In the genomic region with DNA sequence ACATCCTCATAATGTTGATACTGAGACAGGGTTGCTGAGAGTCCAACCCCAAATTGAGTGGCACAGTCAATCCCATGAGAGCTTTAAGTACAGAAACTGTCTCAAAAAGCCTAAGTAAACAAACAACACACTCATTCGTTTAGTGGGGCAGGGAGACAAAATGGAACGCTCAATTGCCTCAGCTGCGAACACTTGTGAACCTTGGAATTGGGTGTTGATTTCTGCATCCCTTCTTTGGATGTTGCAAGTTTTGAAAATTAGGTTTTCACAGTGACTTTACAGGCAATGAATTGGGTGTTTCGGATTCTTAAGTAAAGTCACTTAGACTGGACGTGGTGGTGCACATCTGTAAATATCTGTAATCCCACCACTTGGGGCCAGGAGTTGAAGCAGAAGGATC, we compare ENCODE assay signal across 8 mouse cellular contexts. TPM values are rescaled to one million over a fixed set of nuclear protein-coding genes. Genes with fewer than 3 reads are reported as not detected.
DNase-seq lines count a peak whose midpoint lies in the region; ATAC-seq and TF ChIP-seq lines count a peak whose summit lies in the region.

No protein-coding gene starts in this region.

- H3K36me3 ChIP-seq in testis, adult 2 months (ENCODE audit: control insufficient read depth, insufficient read depth, low read length) = no peaks in the 10 kb centered on the region
- H3K36me3 ChIP-seq in liver, embryonic 13.5 days = no peaks in the 10 kb centered on the region
- H3K36me3 ChIP-seq in stomach, postnatal 0 days (ENCODE audit: control insufficient read depth, insufficient read depth, low read length) = no peaks in the 10 kb centered on the region

- peak overlapping the region; percentile 23; the same call in 1 of the 2 replicates for H3K27ac ChIP-seq in testis, adult 2 months (ENCODE audit: control insufficient read depth, insufficient read depth, low read depth, low read length)
- H3K27ac ChIP-seq in liver, embryonic 13.5 days = peak overlapping the region; percentile 97
- peak overlapping the region; percentile 100 for H3K27ac ChIP-seq in stomach, postnatal 0 days (replicated peaks)

- no peak overlapping the region for H3K4me3 ChIP-seq in testis, adult 2 months (ENCODE audit: control insufficient read depth, low read depth, low read length)
- peak overlapping the region; percentile 86 for H3K4me3 ChIP-seq in liver, embryonic 13.5 days (replicated peaks)
- H3K4me3 ChIP-seq in stomach, postnatal 0 days (ENCODE audit: low read depth, low read length) = peak overlapping the region; percentile 83

- H3K9ac ChIP-seq in liver, embryonic 13.5 days = peak overlapping the region; percentile 86
- H3K9ac ChIP-seq in stomach, postnatal 0 days (ENCODE audit: low read length) = peak overlapping the region; percentile 98

- no peaks in the 10 kb centered on the region for H3K27me3 ChIP-seq in testis, adult 2 months (ENCODE audit: control insufficient read depth, insufficient read depth, low read length)
- H3K27me3 ChIP-seq in liver, embryonic 13.5 days = no peaks in the 10 kb centered on the region
- no peaks in the 10 kb centered on the region for H3K27me3 ChIP-seq in stomach, postnatal 0 days (ENCODE audit: control insufficient read depth, insufficient read depth, low read length)

- H3K9me3 ChIP-seq in liver, embryonic 13.5 days (replicated peaks) = no peaks in the 10 kb centered on the region
- H3K9me3 ChIP-seq in stomach, postnatal 0 days (ENCODE audit: control insufficient read depth, low read length) = no peaks in the 10 kb centered on the region

- H3K4me1 ChIP-seq in testis, adult 2 months (ENCODE audit: control insufficient read depth, insufficient read depth, low read length) = peaks cover 2% of the 10 kb centered on the region
- peaks cover 51% of the 10 kb centered on the region for H3K4me1 ChIP-seq in liver, embryonic 13.5 days (replicated peaks)
- H3K4me1 ChIP-seq in stomach, postnatal 0 days (replicated peaks; ENCODE audit: control insufficient read depth, insufficient read depth) = no peaks in the 10 kb centered on the region

- no peak for TF ChIP-seq POLR2A in testis, adult 2 months (IDR thresholded peaks at IDR 0.05; ENCODE audit: control insufficient read depth, low read depth, low read length)

- ATAC-seq in liver, embryonic 13.5 days (ENCODE audit: low read depth) = no peak
- ATAC-seq in stomach, postnatal 0 days (ENCODE audit: low FRiP score, low TSS enrichment) = no peak

- peak; percentile 20 for DNase-seq in adrenal gland, postnatal 14 days
- no peak for DNase-seq in adrenal gland, postnatal 36 days
- DNase-seq in testis, postnatal 10 days (ENCODE audit: low spot score) = no peak
- DNase-seq in liver, embryonic 13.5 days = no peak
- no peak for DNase-seq in stomach, postnatal 0 days (ENCODE audit: low spot score)
- no peak for DNase-seq in thymus, postnatal 0 days (ENCODE audit: low spot score)
- DNase-seq in urinary bladder, postnatal 25 days (ENCODE audit: low spot score) = no peak

- 35% methylated on average over 5 of the region's 5 CpGs for WGBS in liver, embryonic 13.5 days (ENCODE audit: insufficient replicate concordance)
- WGBS in stomach, postnatal 0 days = 21% methylated on average over 5 of the region's 5 CpGs

- TF ChIP-seq EP300 in stomach, postnatal 0 days (optimal IDR thresholded peaks at IDR 0.05) = no peak

- TF ChIP-seq CTCF in testis, adult 2 months (IDR thresholded peaks at IDR 0.05; ENCODE audit: control insufficient read depth, insufficient read depth, insufficient replicate concordance, low read depth, low read length) = no peak
- no peak for TF ChIP-seq CTCF in stomach, postnatal 0 days (IDR thresholded peaks at IDR 0.05; ENCODE audit: low read depth)

- H3K4me2 ChIP-seq in liver, embryonic 13.5 days = peak overlapping the region; percentile 91
- peak overlapping the region; percentile 65 for H3K4me2 ChIP-seq in stomach, postnatal 0 days (replicated peaks; ENCODE audit: low read depth)

RNA-seq across cellular contexts. Expression of gene Elk4, which starts 0.7 kb away (rescaled TPM):
- total RNA-seq in adrenal gland, postnatal 14 days (2021) = 116 and 135 TPM in 2 replicates
- total RNA-seq in adrenal gland, postnatal 36 days (2021) = 100 to 1,000 TPM; 103 to 108 TPM
- 3.9 and 4.3 TPM in 2 replicates for polyA plus RNA-seq in testis, adult 2 months (2012; rRNA removed)
- polyA plus RNA-seq in liver, embryonic 13.5 days (2015; fragmentation: Nextera tagmentation; extraction: Ambion mirVana) = 9.5 and 10.2 TPM in 2 replicates
- 13.8 and 14.3 TPM in 2 replicates for polyA plus RNA-seq in stomach, postnatal 0 days (2015; fragmentation: Nextera tagmentation; extraction: Ambion mirVana)
- 43.2 and 56.0 TPM in 2 replicates for polyA plus RNA-seq in thymus, postnatal 0 days (2015; fragmentation: Nextera tagmentation; extraction: Ambion mirVana)

RNA-seq across cellular contexts. Expression of gene Slc45a3, which starts 44.0 kb away (rescaled TPM):
- 15.5 and 18.3 TPM in 2 replicates for total RNA-seq in adrenal gland, postnatal 14 days (2021)
- 10 to 100 TPM; 15.2 to 31.5 TPM for total RNA-seq in adrenal gland, postnatal 36 days (2021)
- polyA plus RNA-seq in testis, adult 2 months (2012; rRNA removed) = 5.7 and 6.3 TPM in 2 replicates
- polyA plus RNA-seq in liver, embryonic 13.5 days (2015; fragmentation: Nextera tagmentation; extraction: Ambion mirVana) = 2.6 and 2.7 TPM in 2 replicates
- polyA plus RNA-seq in stomach, postnatal 0 days (2015; fragmentation: Nextera tagmentation; extraction: Ambion mirVana) = 18.4 and 23.3 TPM in 2 replicates
- 2.7 and 3.0 TPM in 2 replicates for polyA plus RNA-seq in thymus, postnatal 0 days (2015; fragmentation: Nextera tagmentation; extraction: Ambion mirVana)

Comparison
In these comparisons a context has a peak if more than half of its experiments do, and no peak if none do; other contexts are left out.
1. H3K27ac ChIP-seq: peak in every context shown above with its lines; median percentile 100 in stomach, postnatal 0 days; 97 in liver, embryonic 13.5 days; 23 in testis, adult 2 months.